In the genomic region with DNA sequence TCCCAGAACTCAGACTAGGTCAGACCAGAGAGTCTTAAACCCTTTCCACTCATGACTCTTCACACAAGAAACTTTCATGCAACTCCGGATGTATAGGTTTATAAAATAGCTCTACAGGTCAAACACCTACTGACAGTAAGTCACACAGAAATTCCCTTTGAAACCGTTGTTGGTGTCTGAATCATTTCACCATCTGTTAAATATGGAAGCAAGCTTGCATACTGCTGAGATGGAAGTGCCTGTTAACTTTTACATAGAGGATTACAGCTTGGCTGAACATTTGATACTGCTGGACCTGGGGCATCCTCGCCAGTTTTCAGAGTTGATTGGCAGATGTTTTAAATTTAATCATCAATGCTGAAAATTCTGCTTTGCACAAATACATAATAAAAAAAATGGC, we compare ENCODE assay signal across 31 mouse cellular contexts. TPM values are rescaled to one million over a fixed set of nuclear protein-coding genes. Genes with fewer than 3 reads are reported as not detected.
DNase-seq lines count a peak whose midpoint lies in the region; ATAC-seq lines count a peak whose summit lies in the region.
"Had no signal": no experiment of that assay in that cellular context is flagged by ENCODE, and none has a peak within 500 bp of the region (broad histone marks: within the 10 kb centered on the region; RNA-seq: fewer than 3 reads in every experiment).

No protein-coding gene starts in this region.

- DNase-seq in frontal cortex, postnatal 10 days (ENCODE audit: low spot score in 2 of 2), result no peak
- no peak for DNase-seq in embryonic facial prominence, embryonic 10.5 days (ENCODE audit: low spot score)
- no peak for DNase-seq in embryonic facial prominence, embryonic 14.5 days (ENCODE audit: low spot score)
- no peak for DNase-seq in ovary, adult 18-20 months (ENCODE audit: low spot score)
- no peak for DNase-seq in c-Kit-positive CD71-positive TER-119-positive erythroid progenitor cells, embryonic 14.5 days (ENCODE audit: low spot score)
- DNase-seq: adrenal gland, postnatal 10 days; cerebellum, adult 18-20 months; cerebellum, adult 9-10 months; cerebellum, postnatal 14 days; gastrocnemius, postnatal 25 days; heart, adult 2 months; heart, postnatal 10 days; heart, postnatal 36 days; kidney, adult 18-20 months had no signal

- H3K4me3 ChIP-seq in embryonic facial prominence, embryonic 10.5 days, result no peak overlapping the region
- H3K4me3 ChIP-seq in embryonic facial prominence, embryonic 14.5 days (ENCODE audit: low read depth, low read length), result no peak overlapping the region
- H3K4me3 ChIP-seq: forebrain, embryonic 10.5 days; forebrain, embryonic 13.5 days; heart, adult 2 months; heart, embryonic 12.5 days; heart, embryonic 15.5 days; hindbrain, embryonic 10.5 days had no signal

- no peak overlapping the region for H3K9ac ChIP-seq in embryonic facial prominence, embryonic 14.5 days (ENCODE audit: low read depth, low read length)
- H3K9ac ChIP-seq: forebrain, embryonic 13.5 days; heart, embryonic 12.5 days; heart, embryonic 15.5 days; hindbrain, embryonic 14.5 days had no signal

- no peak overlapping the region for H3K4me2 ChIP-seq in embryonic facial prominence, embryonic 14.5 days (ENCODE audit: low read depth, low read length)
- H3K4me2 ChIP-seq: forebrain, embryonic 13.5 days; heart, embryonic 12.5 days; heart, embryonic 15.5 days; hindbrain, embryonic 14.5 days had no signal

- 0 out of 2 replicates have a peak overlapping the region, but pooled peaks have one; percentile 26 for H3K27ac ChIP-seq in embryonic facial prominence, embryonic 10.5 days (replicated peaks)
- peak overlapping the region; percentile 46; the same call in 1 of the 2 replicates for H3K27ac ChIP-seq in embryonic facial prominence, embryonic 14.5 days (replicated peaks; ENCODE audit: low read depth, low read length)
- H3K27ac ChIP-seq: forebrain, embryonic 13.5 days; heart, adult 2 months; heart, embryonic 15.5 days; hindbrain, embryonic 10.5 days; hindbrain, embryonic 14.5 days; hindbrain, postnatal 0 days had no signal

- WGBS in embryonic facial prominence, embryonic 10.5 days, result 61% methylated on average over 3 of the region's 3 CpGs
- WGBS in embryonic facial prominence, embryonic 14.5 days, result 42% methylated on average over 3 of the region's 3 CpGs

- H3K4me1 ChIP-seq in embryonic facial prominence, embryonic 10.5 days, result peaks cover 25% of the 10 kb centered on the region
- peaks cover 7% of the 10 kb centered on the region; the same call in 1 of the 2 replicates for H3K4me1 ChIP-seq in embryonic facial prominence, embryonic 14.5 days (ENCODE audit: control insufficient read depth, insufficient read depth, low read length)
- H3K4me1 ChIP-seq: hindbrain, embryonic 10.5 days had no signal

- 0 out of 2 replicates have a peak, but pooled peaks have one; percentile 32 for ATAC-seq in frontal cortex, adult (ENCODE audit: low TSS enrichment)
- no peak for ATAC-seq in embryonic facial prominence, embryonic 14.5 days (ENCODE audit: low read depth)
- ATAC-seq in granulocyte monocyte progenitor cell, adult 5-6 weeks (replicated peaks; ENCODE audit: poor library complexity, severe bottlenecking), result no peak
- ATAC-seq: forebrain, embryonic 13.5 days; forebrain, embryonic 16.5 days; hindbrain, postnatal 0 days; inflammation-experienced regulatory T-cells, adult 6 months; intestine, embryonic 16.5 days; Patski had no signal

- H3K36me3 ChIP-seq in embryonic facial prominence, embryonic 10.5 days (replicated peaks), result peaks cover 35% of the 10 kb centered on the region
- H3K36me3 ChIP-seq in embryonic facial prominence, embryonic 14.5 days (ENCODE audit: control insufficient read depth, insufficient read depth, low read length), result peaks cover 68% of the 10 kb centered on the region
- H3K36me3 ChIP-seq: heart, embryonic 12.5 days; heart, embryonic 15.5 days had no signal

- H3K27me3 ChIP-seq in embryonic facial prominence, embryonic 10.5 days (replicated peaks; ENCODE audit: low read depth, poor library complexity, severe bottlenecking), result no peaks in the 10 kb centered on the region
- no peaks in the 10 kb centered on the region for H3K27me3 ChIP-seq in embryonic facial prominence, embryonic 14.5 days (replicated peaks; ENCODE audit: control insufficient read depth, insufficient read depth, low read length)
- H3K27me3 ChIP-seq: forebrain, embryonic 13.5 days; heart, embryonic 15.5 days; Patski had no signal

- H3K9me3 ChIP-seq in embryonic facial prominence, embryonic 10.5 days, result no peaks in the 10 kb centered on the region
- no peaks in the 10 kb centered on the region for H3K9me3 ChIP-seq in embryonic facial prominence, embryonic 14.5 days (ENCODE audit: control insufficient read depth, low read length)
- H3K9me3 ChIP-seq: forebrain, embryonic 10.5 days; forebrain, embryonic 13.5 days; heart, embryonic 12.5 days; heart, embryonic 15.5 days; hindbrain, embryonic 10.5 days had no signal

RNA-seq across cellular contexts. Expression of a gene that starts 48.1 kb away (rescaled TPM):
- polyA plus RNA-seq in embryonic facial prominence, embryonic 10.5 days (2016; fragmentation: Nextera tagmentation; extraction: Ambion mirVana), result not detected in 2 replicates
- polyA plus RNA-seq in embryonic facial prominence, embryonic 14.5 days (2014; fragmentation: Nextera tagmentation; extraction: Ambion mirVana), result 0.84 and 2.5 TPM in 2 replicates
- total RNA-seq in granulocyte monocyte progenitor cell, adult 5-6 weeks (2014; fragmentation: Nextera tagmentation), result not detected in 2 replicates
- 1.3 and 3.2 TPM in 2 replicates for total RNA-seq in granulocyte monocyte progenitor cell, adult 5-6 weeks (2017)
- total RNA-seq: ES-E14; hindbrain, postnatal 0 days had no signal
- polyA plus RNA-seq: brain, embryonic 14.5 days; forebrain, embryonic 10.5 days; forebrain, embryonic 13.5 days; forebrain, embryonic 16.5 days; heart, embryonic 12.5 days; heart, embryonic 15.5 days; hindbrain, embryonic 10.5 days; hindbrain, embryonic 14.5 days; hindbrain, postnatal 0 days; inflammation-experienced regulatory T-cells, adult 6 months; intestine, embryonic 16.5 days had no signal

RNA-seq across cellular contexts. Expression of a gene that starts 59.7 kb away (rescaled TPM):
- polyA plus RNA-seq in embryonic facial prominence, embryonic 10.5 days (2016; fragmentation: Nextera tagmentation; extraction: Ambion mirVana), result not detected in 2 replicates
- polyA plus RNA-seq in embryonic facial prominence, embryonic 14.5 days (2014; fragmentation: Nextera tagmentation; extraction: Ambion mirVana), result not detected in 2 replicates
- not detected in 2 replicates for total RNA-seq in granulocyte monocyte progenitor cell, adult 5-6 weeks (2014; fragmentation: Nextera tagmentation)
- not detected in 2 replicates for total RNA-seq in granulocyte monocyte progenitor cell, adult 5-6 weeks (2017)
- total RNA-seq: ES-E14; gastrocnemius, adult 8-10 months; hindbrain, postnatal 0 days had no signal
- polyA plus RNA-seq: brain, embryonic 14.5 days; forebrain, embryonic 10.5 days; forebrain, embryonic 13.5 days; forebrain, embryonic 16.5 days; frontal cortex, adult 2 months; heart, adult 2 months; heart, embryonic 12.5 days; heart, embryonic 15.5 days; hindbrain, embryonic 10.5 days; hindbrain, embryonic 14.5 days; hindbrain, postnatal 0 days; intestine, embryonic 16.5 days had no signal
